28 mouse cellular contexts compared by ENCODE assay signal in genomic region chr13:93608476-93608875, GRCm38 (mm10). TPM values are rescaled to one million over a fixed set of nuclear protein-coding genes. Genes with fewer than 3 reads are reported as not detected.
A peak's percentile ranks its signal among the peaks of the same experiment; 100 is the strongest.
DNase-seq lines count a peak whose midpoint lies in the region; ATAC-seq and TF ChIP-seq lines count a peak whose summit lies in the region.
"Had no signal": no experiment of that assay in that cellular context is flagged by ENCODE, and none has a peak within 500 bp of the region (broad histone marks: within the 10 kb centered on the region; RNA-seq: fewer than 3 reads in every experiment).

No protein-coding gene starts in this region.

- H3K4me1 ChIP-seq in embryonic facial prominence, embryonic 15.5 days = peaks cover 6% of the 10 kb centered on the region; the same call in 1 of the 2 replicates
- no peaks in the 10 kb centered on the region for H3K4me1 ChIP-seq in embryonic facial prominence, embryonic 10.5 days
- peaks cover 12% of the 10 kb centered on the region; the same call in 1 of the 2 replicates for H3K4me1 ChIP-seq in kidney, adult 2 months (ENCODE audit: control insufficient read depth, insufficient read depth, low read length)
- H3K4me1 ChIP-seq: forebrain, embryonic 12.5 days had no signal

- H3K4me2 ChIP-seq in embryonic facial prominence, embryonic 15.5 days (replicated peaks) = no peak overlapping the region
- H3K4me2 ChIP-seq: embryonic facial prominence, embryonic 12.5 days; forebrain, embryonic 12.5 days; forebrain, embryonic 15.5 days; heart, embryonic 13.5 days; hindbrain, embryonic 14.5 days had no signal

- no peak overlapping the region for H3K4me3 ChIP-seq in embryonic facial prominence, embryonic 15.5 days (replicated peaks)
- H3K4me3 ChIP-seq in embryonic facial prominence, embryonic 10.5 days = no peak overlapping the region
- no peak overlapping the region for H3K4me3 ChIP-seq in kidney, adult 2 months (ENCODE audit: insufficient read depth, low read depth, low read length)
- H3K4me3 ChIP-seq: embryonic facial prominence, embryonic 12.5 days; erythroblast, embryonic 14.5 days; forebrain, embryonic 12.5 days; forebrain, embryonic 15.5 days; heart, adult 2 months; heart, embryonic 10.5 days; heart, embryonic 13.5 days had no signal

- H3K9ac ChIP-seq in embryonic facial prominence, embryonic 15.5 days = no peak overlapping the region
- H3K9ac ChIP-seq: embryonic facial prominence, embryonic 12.5 days; forebrain, embryonic 12.5 days; forebrain, embryonic 15.5 days; heart, embryonic 13.5 days; hindbrain, embryonic 14.5 days had no signal

- H3K36me3 ChIP-seq in embryonic facial prominence, embryonic 15.5 days = no peaks in the 10 kb centered on the region
- H3K36me3 ChIP-seq in embryonic facial prominence, embryonic 10.5 days (replicated peaks) = no peaks in the 10 kb centered on the region
- no peaks in the 10 kb centered on the region for H3K36me3 ChIP-seq in kidney, adult 2 months (ENCODE audit: control insufficient read depth, insufficient read depth, low read length)
- H3K36me3 ChIP-seq: embryonic facial prominence, embryonic 12.5 days; forebrain, embryonic 12.5 days; forebrain, embryonic 15.5 days; heart, embryonic 10.5 days; heart, embryonic 13.5 days had no signal

- no peaks in the 10 kb centered on the region for H3K9me3 ChIP-seq in embryonic facial prominence, embryonic 15.5 days (replicated peaks)
- H3K9me3 ChIP-seq in embryonic facial prominence, embryonic 10.5 days = no peaks in the 10 kb centered on the region
- H3K9me3 ChIP-seq: embryonic facial prominence, embryonic 12.5 days; forebrain, embryonic 12.5 days; forebrain, embryonic 15.5 days; heart, embryonic 10.5 days; heart, embryonic 13.5 days had no signal

- ATAC-seq in embryonic facial prominence, embryonic 15.5 days (ENCODE audit: insufficient number of reproducible peaks, low FRiP score, low TSS enrichment, low read depth) = 0 out of 2 replicates have a peak, but pooled peaks have one; percentile 27
- ATAC-seq: activated CD4-positive, CD25-positive, alpha-beta regulatory T cell, adult 4 months; forebrain, embryonic 15.5 days had no signal

- WGBS in embryonic facial prominence, embryonic 15.5 days = 56% methylated on average over 2 of the region's 2 CpGs
- 88% methylated on average over 2 of the region's 2 CpGs for WGBS in embryonic facial prominence, embryonic 10.5 days
- WGBS in kidney, adult 2 months = 75% methylated on average over 2 of the region's 2 CpGs

- H3K27ac ChIP-seq in embryonic facial prominence, embryonic 15.5 days (replicated peaks) = no peak overlapping the region
- no peak overlapping the region for H3K27ac ChIP-seq in embryonic facial prominence, embryonic 10.5 days (replicated peaks)
- H3K27ac ChIP-seq in kidney, adult 2 months (ENCODE audit: insufficient read depth, low read depth, low read length) = peak overlapping the region; percentile 6; the same call in 1 of the 2 replicates
- H3K27ac ChIP-seq: embryonic facial prominence, embryonic 12.5 days; forebrain, embryonic 12.5 days; forebrain, embryonic 15.5 days; heart, adult 2 months; heart, embryonic 10.5 days; heart, embryonic 13.5 days; hindbrain, embryonic 14.5 days had no signal

- H3K27me3 ChIP-seq in embryonic facial prominence, embryonic 15.5 days = no peaks in the 10 kb centered on the region
- H3K27me3 ChIP-seq in embryonic facial prominence, embryonic 10.5 days (replicated peaks; ENCODE audit: low read depth, poor library complexity, severe bottlenecking) = no peaks in the 10 kb centered on the region
- no peaks in the 10 kb centered on the region for H3K27me3 ChIP-seq in kidney, adult 2 months (replicated peaks; ENCODE audit: control insufficient read depth, insufficient read depth, low read length)
- H3K27me3 ChIP-seq: embryonic facial prominence, embryonic 12.5 days; forebrain, embryonic 12.5 days; forebrain, embryonic 15.5 days; heart, embryonic 13.5 days had no signal

- no peak for TF ChIP-seq POLR2A in kidney, adult 2 months (IDR thresholded peaks at IDR 0.05; ENCODE audit: low read depth, low read length)

- TF ChIP-seq CTCF in kidney, adult 2 months (conservative IDR thresholded peaks at IDR 0.05; ENCODE audit: insufficient read depth, insufficient read length, low read depth, low read length) = no peak

- DNase-seq in embryonic facial prominence, embryonic 10.5 days (ENCODE audit: low spot score) = no peak
- peak; percentile 55 for DNase-seq in kidney, adult 2 months
- no peak for DNase-seq in kidney, postnatal 14 days
- peak; percentile 38 to 44 for DNase-seq in left cerebral cortex, adult 18-20 months (ENCODE audit: low spot score in 2 of 2)
- no peak for DNase-seq in left cerebral cortex, adult 9 months (ENCODE audit: low spot score in 2 of 2)
- DNase-seq in right cerebral cortex, adult 18-20 months = peak; percentile 25
- DNase-seq in right cerebral cortex, postnatal 25 days = no peak
- DNase-seq: adrenal gland, adult 8-10 months; adrenal gland, postnatal 25 days; cerebellum, adult 18-20 months; cerebellum, adult 9-10 months; cerebellum, postnatal 14 days; gastrocnemius, postnatal 10 days; gastrocnemius, postnatal 36 days; heart, adult 2 months; heart, postnatal 14 days; heart, postnatal 4 days had no signal

RNA-seq across cellular contexts. Expression of gene Bhmt, which starts 29.3 kb away (rescaled TPM):
- not detected in 2 replicates for polyA plus RNA-seq in embryonic facial prominence, embryonic 15.5 days (2015; fragmentation: Nextera tagmentation; extraction: Ambion mirVana)
- 0.21 TPM in 1 of 2 replicates, not detected in the other for polyA plus RNA-seq in embryonic facial prominence, embryonic 10.5 days (2016; fragmentation: Nextera tagmentation; extraction: Ambion mirVana)
- polyA plus RNA-seq in kidney, adult 2 months (2012; rRNA removed) = 20.3 and 26.4 TPM in 2 replicates
- not detected for total RNA-seq in left cerebral cortex, adult 18-20 months (2021)
- total RNA-seq: gastrocnemius, postnatal 36 days; granulocyte monocyte progenitor cell, adult 5-6 weeks; heart, adult 2 months; heart, postnatal 14 days had no signal
- polyA plus RNA-seq: embryonic facial prominence, embryonic 12.5 days; heart, adult 2 months; heart, embryonic 16.5 days had no signal

Comparison
In these comparisons a context has a peak if more than half of its experiments do, and no peak if none do; other contexts are left out.
1. DNase-seq: peak in kidney, adult 2 months (single experiment), left cerebral cortex, adult 18-20 months (2 of 2) and right cerebral cortex, adult 18-20 months (single experiment); none in embryonic facial prominence, embryonic 10.5 days (single experiment), kidney, postnatal 14 days (single experiment), left cerebral cortex, adult 9 months (0 of 2) and right cerebral cortex, postnatal 25 days (single experiment).
2. RNA of gene Bhmt, which starts 29.3 kb away (polyA plus RNA-seq): 20.3 to 26.4 TPM in kidney, adult 2 months; not detected in embryonic facial prominence, embryonic 15.5 days and 0.21 TPM in embryonic facial prominence, embryonic 10.5 days; every median in the first group is over 10 times any median in the second.